Mouse (Mus musculus) gastrocnemius, postnatal 25 days (tissue): ENCODE results near the gene Ube2l3. TPM values are rescaled to one million over a fixed set of nuclear protein-coding genes. Genes with fewer than 3 reads are reported as not detected.
"Not testable (repeated sequence)": the region's sequence is repeated elsewhere in the genome, so short reads cannot be mapped to it uniquely, and the experiment has no call there.

Source experiments
- DNase-seq: peaks from one replicate; pipeline ENCODE4 v3.0.0; 2022
- long read RNA-seq, 2 experiments: library from polyadenylated mRNA; stranded (forward); transcript quantifications; one replicate each; pipeline ENCODE4 v2.0.0; 2021
- total RNA-seq, 2 experiments: library from RNA; stranded (reverse); gene quantifications; 1 replicate in 1 of 2; 2 replicates in 1 of 2; pipeline ENCODE4 v1.2.3; 2021

Ube2l3 gene
- total RNA-seq: 100 to 1,000 TPM; 129 to 132 TPM
- long read RNA-seq, experiment 1, transcript Ube2l3-201 (4 exons, 2,609 nt): major isoform, 82 of 128 reads
- long read RNA-seq, experiment 1, partial matches to known transcripts: 25 of 128 reads
- long read RNA-seq, experiment 1, other reads (novel, unspliced or antisense): 17 of 128 reads
- long read RNA-seq, experiment 2, transcript Ube2l3-201 (4 exons, 2,609 nt): major isoform, 77 of 132 reads
- long read RNA-seq, experiment 2, partial matches to known transcripts: 31 of 132 reads
- long read RNA-seq, experiment 2, other reads (novel, unspliced or antisense): 22 of 132 reads

DNA sequence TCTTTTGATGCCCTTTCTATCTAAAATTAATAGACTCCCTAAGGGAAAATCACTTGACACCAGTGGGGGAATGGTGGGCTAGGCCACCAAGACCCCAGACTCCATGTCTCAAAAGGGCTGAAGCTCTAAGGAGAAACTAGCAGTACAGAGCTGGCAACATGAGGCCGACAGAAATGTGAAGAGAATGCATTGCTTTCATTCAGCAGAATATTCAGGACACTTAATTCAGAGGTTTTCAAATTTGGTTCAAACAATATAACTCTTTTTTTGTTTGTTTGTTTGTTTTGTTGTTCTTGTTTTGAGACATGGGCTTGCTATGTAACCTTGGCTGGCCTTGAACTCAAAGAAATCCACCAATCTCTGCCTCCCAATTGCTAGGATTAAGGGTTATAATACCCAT lies at the start of gene Ube2l3:
Ube2l3 (minus strand) TSS at position 101 of the 400 bp plus-strand sequence.
- no peak for DNase-seq

DNA sequence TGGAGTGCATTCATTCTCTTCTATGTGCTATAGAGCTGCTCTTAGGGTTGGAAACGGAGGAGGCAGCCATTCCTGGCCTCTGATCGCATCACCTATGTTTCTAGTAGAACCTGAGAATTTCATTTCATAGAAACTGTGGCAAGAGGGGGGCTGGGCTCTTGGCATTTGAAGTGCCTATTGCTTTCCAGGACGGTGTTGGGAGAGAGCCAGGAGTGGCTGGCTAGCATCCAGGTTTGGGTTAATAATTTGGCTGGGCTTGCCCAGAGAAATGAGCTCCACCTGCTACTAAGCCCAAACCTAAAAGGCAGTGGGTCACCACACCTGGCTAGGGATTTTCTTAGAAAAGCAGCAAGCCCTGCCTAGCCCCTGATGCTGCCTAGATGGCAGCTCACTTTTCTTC lies 49.1 kb upstream of the Ube2l3 start:
- no peak for DNase-seq

DNA sequence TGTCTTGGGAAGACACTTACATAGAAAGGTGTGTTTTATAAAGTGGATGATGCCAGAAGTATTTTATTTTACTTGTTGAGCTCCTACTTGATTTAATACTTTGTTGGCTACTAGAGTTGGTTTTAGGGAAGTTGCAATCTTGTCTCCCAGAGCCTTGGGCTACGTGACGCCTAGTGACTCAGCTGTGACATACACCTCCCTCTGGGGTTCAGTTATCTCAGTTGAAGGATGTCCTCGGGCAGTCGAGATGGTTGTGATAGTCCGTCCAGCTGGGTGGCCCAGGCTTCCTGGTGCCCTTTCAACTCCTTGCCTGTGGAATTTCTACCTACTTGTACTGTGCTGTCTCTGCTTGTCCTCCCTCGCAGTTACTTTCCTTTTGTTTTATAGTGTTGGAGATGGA lies 46.7 kb upstream of the Ube2l3 start:
- DNase-seq: no peak

DNA sequence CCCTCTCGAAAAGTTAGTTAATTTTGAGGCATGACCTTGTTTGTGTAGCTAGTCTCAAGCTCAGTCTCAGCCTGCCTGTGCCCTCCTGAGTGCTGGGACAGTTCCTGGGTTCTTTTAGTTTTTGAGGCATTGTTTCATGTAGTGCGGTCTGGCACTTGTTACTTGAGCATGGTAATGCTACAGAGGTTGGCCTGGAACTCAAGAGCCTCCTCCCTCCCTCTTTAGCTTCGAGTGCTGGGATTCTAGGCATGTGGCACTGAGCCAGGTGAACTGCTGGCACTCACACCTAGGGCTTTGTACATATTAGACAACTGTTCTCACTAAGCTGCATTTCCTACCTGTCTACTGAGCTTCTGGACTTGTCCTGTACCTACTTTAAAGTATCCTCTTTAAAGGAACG lies 45.3 kb upstream of the Ube2l3 start:
- no peak for DNase-seq

GRCm38 (mm10) chr16:17244996-17245395 lies 42.5 kb upstream of the Ube2l3 start:
- no peak for DNase-seq

- DNase-seq: no peak
Measured at GRCm38 (mm10) chr16:17243731-17244130, 41.3 kb upstream of the Ube2l3 start.

DNA sequence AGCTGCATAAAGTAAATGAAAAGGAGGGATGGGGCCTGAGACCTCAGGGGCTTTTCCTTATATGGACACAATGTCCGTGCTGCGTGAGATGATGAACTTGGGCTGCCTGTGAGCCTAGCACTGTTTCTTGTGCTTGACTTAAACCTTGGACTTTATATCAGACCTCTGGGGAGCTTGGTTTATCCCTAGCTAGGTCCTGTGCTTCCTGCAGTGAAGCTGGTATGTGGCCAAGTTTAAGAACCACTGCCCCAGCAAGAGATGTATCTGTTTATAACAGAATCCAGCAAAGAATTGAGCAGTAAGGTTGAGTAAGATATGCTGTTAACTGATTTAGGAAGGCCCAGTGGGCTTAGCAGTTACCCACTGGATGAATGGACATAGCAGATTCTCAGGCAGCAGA lies 37.0 kb upstream of the Ube2l3 start:
- DNase-seq: no peak

GRCm38 (mm10) chr16:17237634-17238033 lies 35.2 kb upstream of the Ube2l3 start:
- DNase-seq: no peak

GRCm38 (mm10) chr16:17234916-17235665 lies 32.6 kb upstream of the Ube2l3 start:
- no peak for DNase-seq

GRCm38 (mm10) chr16:17234499-17234895 lies 32.0 kb upstream of the Ube2l3 start:
- no peak for DNase-seq

DNA sequence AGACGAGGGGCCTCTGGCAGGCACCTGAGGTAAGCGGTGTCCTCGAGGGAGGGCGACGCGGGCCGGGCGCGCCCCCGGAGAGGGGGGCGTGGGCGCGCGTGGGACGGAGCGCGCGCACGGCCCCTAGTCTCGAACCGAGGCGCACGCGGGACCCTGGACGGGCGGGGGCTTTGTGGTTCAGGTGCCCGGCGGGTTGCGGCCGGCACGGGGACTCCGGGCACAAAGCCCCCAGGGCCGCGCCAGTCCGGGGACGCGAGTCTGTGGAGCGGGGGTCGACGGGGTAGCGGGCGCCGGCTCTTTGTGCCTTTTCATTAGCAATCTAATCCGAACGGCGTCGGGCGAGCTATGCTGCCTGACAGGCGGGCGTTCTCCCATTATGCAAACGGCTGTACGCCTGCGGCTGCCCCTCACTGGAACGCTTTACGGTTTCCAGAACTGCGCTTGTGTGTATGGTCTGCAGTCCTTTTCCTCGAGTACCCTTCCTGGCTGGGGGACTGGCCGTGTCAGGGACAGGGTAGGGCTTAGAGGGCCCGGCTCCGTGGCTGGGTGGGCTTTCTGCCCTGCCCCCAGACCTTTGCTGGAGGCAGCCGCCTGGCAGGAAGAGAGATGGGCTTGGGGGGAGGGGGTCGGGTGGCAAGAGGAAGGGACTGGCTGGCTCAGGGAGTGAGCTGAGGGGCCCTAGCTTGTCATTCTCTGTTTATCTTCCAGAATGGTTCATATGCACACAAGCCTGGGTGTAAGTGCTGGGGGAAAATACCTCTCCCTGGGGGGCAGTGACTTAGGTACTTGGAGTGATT lies 31.5 kb upstream of the Ube2l3 start:
- DNase-seq: peak; percentile 26

- peak; percentile 95 for DNase-seq
Measured at GRCm38 (mm10) chr16:17232794-17233701, 30.6 kb upstream of the Ube2l3 start, which contains the start of gene Hic2. TSS of gene Hic2 (plus strand) at chr16:17233572.

DNA sequence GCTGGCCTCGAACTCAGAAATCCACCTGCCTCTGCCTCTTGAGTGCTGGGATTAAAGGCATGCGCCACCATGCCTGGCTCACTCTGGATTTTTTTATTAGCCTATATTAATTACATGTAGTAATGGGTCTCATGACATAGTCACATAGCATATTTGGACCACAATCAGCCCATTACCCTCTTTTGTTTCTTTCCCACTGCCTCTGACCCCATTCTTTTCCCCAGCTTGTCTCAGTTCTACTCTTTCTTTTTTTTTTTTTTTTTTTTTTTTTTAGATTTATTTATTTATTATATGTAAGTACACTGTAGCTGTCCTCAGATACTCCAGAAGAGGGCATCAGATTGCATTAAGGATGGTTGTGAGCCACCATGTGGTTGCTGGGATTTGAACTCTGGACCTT lies 29.1 kb upstream of the Ube2l3 start:
- not testable (repeated sequence) for DNase-seq

- DNase-seq: no peak
Measured at GRCm38 (mm10) chr16:17226496-17226895, 24.0 kb upstream of the Ube2l3 start.

DNA sequence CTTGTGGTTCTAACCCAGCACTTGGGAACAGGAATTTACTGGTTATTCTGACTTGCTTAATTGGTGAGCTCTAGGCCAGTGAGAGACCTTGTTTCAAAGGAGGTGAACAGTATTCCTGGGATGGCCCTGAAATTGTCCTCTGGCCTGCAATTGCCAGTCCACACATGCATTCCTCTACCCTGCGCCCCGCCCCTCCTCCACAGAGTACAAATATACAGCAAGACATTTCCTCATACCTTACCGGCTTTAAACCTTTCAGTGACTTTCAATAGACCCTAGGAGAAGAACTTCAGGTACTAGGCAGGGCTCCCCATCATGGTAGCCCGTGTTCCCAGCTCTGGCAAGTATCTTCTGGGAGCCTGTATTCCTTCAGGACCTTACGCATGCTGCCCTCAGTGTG lies 23.1 kb upstream of the Ube2l3 start:
- DNase-seq: no peak

DNA sequence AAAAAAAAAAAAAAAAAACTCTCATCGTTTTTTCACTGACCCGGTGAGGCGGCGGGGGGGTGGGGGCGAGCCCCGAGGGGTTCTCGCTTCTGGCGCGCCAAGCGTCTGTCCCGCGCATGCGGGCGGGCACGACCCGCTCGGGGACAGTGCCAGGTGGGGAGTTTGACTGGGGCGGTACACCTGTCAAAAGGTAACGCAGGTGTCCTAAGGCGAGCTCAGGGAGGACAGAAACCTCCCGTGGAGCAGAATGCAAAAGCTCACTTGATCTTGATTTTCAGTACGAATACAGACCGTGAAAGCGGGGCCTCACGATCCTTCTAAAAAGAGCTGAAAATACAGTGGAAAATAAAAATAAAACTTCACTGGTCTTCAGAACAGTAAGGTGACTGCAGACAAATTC lies 19.7 kb upstream of the Ube2l3 start:
- DNase-seq: peak; percentile 84

- DNase-seq: no peak
Measured at GRCm38 (mm10) chr16:17220127-17220733, 17.8 kb upstream of the Ube2l3 start.

- DNase-seq: no peak
Measured at GRCm38 (mm10) chr16:17216934-17217633, 14.6 kb upstream of the Ube2l3 start.

- DNase-seq: peak; percentile 81
Measured at GRCm38 (mm10) chr16:17209981-17210838, 7.8 kb upstream of the Ube2l3 start.
